Mouse (Mus musculus): ENCODE measurements at regions not wholly inside any gene's neighbourhood (a gene's known extent, or its start where the extent isn't known, plus 50 kb on each side); places are given as distances from the start of the nearest gene placed in this dataset.

- no peaks in the 10 kb centered on the region for H3K9me3 ChIP-seq (ENCODE audit: control insufficient read depth, low read length)
- ATAC-seq = no peak
- WGBS = 3% methylated on average over 10 of the region's 10 CpGs
Measured at GRCm38 (mm10) chr11:85989536-85989935, 103.3 kb downstream of the Tbx4 start.

GRCm38 (mm10) chr11:85989940-85990493 lies 103.8 kb downstream of the Tbx4 start:
- Histone ChIP-seq H3K9ac (replicated peaks; ENCODE audit: low read depth, low read length) (no peak overlapping the region), H3K27ac (ENCODE audit: low read length) (no peak overlapping the region), H3K4me1 (replicated peaks; ENCODE audit: control insufficient read depth, insufficient read depth, low read length) (peaks cover 11% of the 10 kb centered on the region), H3K4me2 (ENCODE audit: low read length) (peak overlapping the region; percentile 39), H3K27me3 (replicated peaks; ENCODE audit: control insufficient read depth, insufficient read depth, low read length) (peaks cover 8% of the 10 kb centered on the region; the same call in 1 of the 2 replicates), H3K9me3 (ENCODE audit: control insufficient read depth, low read length) (no peaks in the 10 kb centered on the region), H3K4me3 (replicated peaks; ENCODE audit: low read length) (peak overlapping the region; percentile 23), H3K36me3 (ENCODE audit: control insufficient read depth, insufficient read depth) (no peaks in the 10 kb centered on the region)
- 9% methylated on average over 12 of the region's 12 CpGs for WGBS
- no peak for ATAC-seq

More at GRCm38 (mm10) chr11:85989536-85989935, 103.3 kb downstream of the Tbx4 start:
- Histone ChIP-seq H3K4me3 (replicated peaks; ENCODE audit: low read length) (peak overlapping the region; percentile 23), H3K4me1 (replicated peaks; ENCODE audit: control insufficient read depth, insufficient read depth, low read length) (peaks cover 10% of the 10 kb centered on the region), H3K4me2 (ENCODE audit: low read length) (peak overlapping the region; percentile 39), H3K27me3 (replicated peaks; ENCODE audit: control insufficient read depth, insufficient read depth, low read length) (peaks cover 6% of the 10 kb centered on the region; the same call in 1 of the 2 replicates), H3K36me3 (ENCODE audit: control insufficient read depth, insufficient read depth) (no peaks in the 10 kb centered on the region), H3K9ac (replicated peaks; ENCODE audit: low read depth, low read length) (no peak overlapping the region), H3K27ac (ENCODE audit: low read length) (no peak overlapping the region)

GRCm38 (mm10) chr11:85995318-85996095 lies 109.3 kb downstream of the Tbx4 start:
- H3K4me2 ChIP-seq (ENCODE audit: low read length) = peak overlapping the region; percentile 51
- no peak overlapping the region for H3K27ac ChIP-seq (ENCODE audit: low read length)
- peak overlapping the region; percentile 38 for H3K4me3 ChIP-seq (replicated peaks; ENCODE audit: low read length)
- H3K4me1 ChIP-seq (replicated peaks; ENCODE audit: control insufficient read depth, insufficient read depth, low read length) = peaks cover 14% of the 10 kb centered on the region
- no peaks in the 10 kb centered on the region for H3K9me3 ChIP-seq (ENCODE audit: control insufficient read depth, low read length)
- peak overlapping the region; percentile 16 for H3K9ac ChIP-seq (replicated peaks; ENCODE audit: low read depth, low read length)
- 21% methylated on average over 29 of the region's 29 CpGs for WGBS
- H3K36me3 ChIP-seq (ENCODE audit: control insufficient read depth, insufficient read depth) = no peaks in the 10 kb centered on the region
- peak; percentile 69 for ATAC-seq
- H3K27me3 ChIP-seq (replicated peaks; ENCODE audit: control insufficient read depth, insufficient read depth, low read length) = 0 out of 2 replicates have a peak, but pooled peaks cover 3% of the 10 kb centered on the region

- H3K27ac ChIP-seq (ENCODE audit: low read length) = no peak overlapping the region
- no peak overlapping the region for H3K4me3 ChIP-seq (replicated peaks; ENCODE audit: low read length)
- no peaks in the 10 kb centered on the region for H3K9me3 ChIP-seq (ENCODE audit: control insufficient read depth, low read length)
- H3K36me3 ChIP-seq (ENCODE audit: control insufficient read depth, insufficient read depth) = no peaks in the 10 kb centered on the region
- 68% methylated on average over 4 of the region's 4 CpGs for WGBS
- H3K4me1 ChIP-seq (replicated peaks; ENCODE audit: control insufficient read depth, insufficient read depth, low read length) = peaks cover 14% of the 10 kb centered on the region
- no peak for ATAC-seq
- H3K27me3 ChIP-seq (replicated peaks; ENCODE audit: control insufficient read depth, insufficient read depth, low read length) = 0 out of 2 replicates have a peak, but pooled peaks cover 3% of the 10 kb centered on the region
- H3K9ac ChIP-seq (replicated peaks; ENCODE audit: low read depth, low read length) = no peak overlapping the region
- no peak overlapping the region for H3K4me2 ChIP-seq (ENCODE audit: low read length)
Measured at GRCm38 (mm10) chr11:85996686-85997085, 110.5 kb downstream of the Tbx4 start.

DNA sequence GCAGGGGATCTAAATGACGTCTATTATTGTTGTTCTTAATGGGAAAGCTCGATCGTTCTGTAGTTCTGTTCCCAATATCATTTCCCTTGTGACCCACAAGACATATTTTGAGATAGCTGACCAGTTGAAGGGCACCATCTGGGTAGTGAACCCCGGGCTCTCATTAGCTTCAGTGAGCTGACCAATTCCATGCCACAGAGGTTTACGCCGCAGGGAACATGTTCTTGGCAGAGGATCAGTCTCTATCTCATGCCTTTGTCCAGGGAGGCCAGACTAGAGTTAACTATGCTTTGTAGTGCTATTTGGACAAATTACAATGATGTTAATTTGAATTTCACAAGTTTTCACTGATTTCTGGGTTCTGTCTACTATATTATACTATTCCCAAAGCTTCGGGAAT lies 117.1 kb downstream of the Tbx4 start:
- H3K4me2 ChIP-seq (ENCODE audit: low read length) = no peak overlapping the region
- H3K9ac ChIP-seq (replicated peaks; ENCODE audit: low read depth, low read length) = no peak overlapping the region
- no peak overlapping the region for H3K27ac ChIP-seq (ENCODE audit: low read length)
- 0 out of 2 replicates have a peak, but pooled peaks have one; percentile 23 for ATAC-seq
- 53% methylated on average over 7 of the region's 7 CpGs for WGBS
- H3K4me1 ChIP-seq (replicated peaks; ENCODE audit: control insufficient read depth, insufficient read depth, low read length) = no peaks in the 10 kb centered on the region
- H3K27me3 ChIP-seq (replicated peaks; ENCODE audit: control insufficient read depth, insufficient read depth, low read length) = 0 out of 2 replicates have a peak, but pooled peaks cover 3% of the 10 kb centered on the region
- H3K9me3 ChIP-seq (ENCODE audit: control insufficient read depth, low read length) = no peaks in the 10 kb centered on the region
- H3K4me3 ChIP-seq (replicated peaks; ENCODE audit: low read length) = no peak overlapping the region
- H3K36me3 ChIP-seq (ENCODE audit: control insufficient read depth, insufficient read depth) = no peaks in the 10 kb centered on the region

DNA sequence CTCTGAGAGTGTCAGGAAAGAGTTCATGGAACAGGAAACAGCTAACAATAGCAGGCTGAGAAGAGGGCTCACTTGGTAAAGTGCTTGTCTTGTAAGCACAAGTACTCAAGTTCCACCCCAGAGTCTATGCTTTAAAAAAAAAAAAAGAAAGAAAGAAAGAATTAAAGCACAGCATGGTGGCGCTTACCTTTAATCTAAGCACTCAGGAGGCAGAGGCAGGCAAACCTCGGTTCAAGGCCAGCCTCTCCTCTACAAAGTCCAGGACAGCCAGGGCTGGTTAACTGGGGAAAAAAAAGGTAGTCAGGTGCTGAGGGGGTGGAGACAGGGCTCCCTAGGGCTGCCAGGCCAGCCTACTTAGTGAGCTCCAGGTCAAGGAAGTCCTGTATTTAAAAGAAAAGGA lies 119.1 kb downstream of the Tbx4 start:
- no peak overlapping the region for H3K27ac ChIP-seq (ENCODE audit: low read length)
- ATAC-seq = no peak
- 0 out of 2 replicates have a peak, but pooled peaks cover 3% of the 10 kb centered on the region for H3K27me3 ChIP-seq (replicated peaks; ENCODE audit: control insufficient read depth, insufficient read depth, low read length)
- no peaks in the 10 kb centered on the region for H3K4me1 ChIP-seq (replicated peaks; ENCODE audit: control insufficient read depth, insufficient read depth, low read length)
- H3K4me3 ChIP-seq (replicated peaks; ENCODE audit: low read length) = no peak overlapping the region
- no peak overlapping the region for H3K9ac ChIP-seq (replicated peaks; ENCODE audit: low read depth, low read length)
- WGBS = 89% methylated on average over 2 of the region's 2 CpGs
- H3K9me3 ChIP-seq (ENCODE audit: control insufficient read depth, low read length) = no peaks in the 10 kb centered on the region
- no peak overlapping the region for H3K4me2 ChIP-seq (ENCODE audit: low read length)
- no peaks in the 10 kb centered on the region for H3K36me3 ChIP-seq (ENCODE audit: control insufficient read depth, insufficient read depth)

DNA sequence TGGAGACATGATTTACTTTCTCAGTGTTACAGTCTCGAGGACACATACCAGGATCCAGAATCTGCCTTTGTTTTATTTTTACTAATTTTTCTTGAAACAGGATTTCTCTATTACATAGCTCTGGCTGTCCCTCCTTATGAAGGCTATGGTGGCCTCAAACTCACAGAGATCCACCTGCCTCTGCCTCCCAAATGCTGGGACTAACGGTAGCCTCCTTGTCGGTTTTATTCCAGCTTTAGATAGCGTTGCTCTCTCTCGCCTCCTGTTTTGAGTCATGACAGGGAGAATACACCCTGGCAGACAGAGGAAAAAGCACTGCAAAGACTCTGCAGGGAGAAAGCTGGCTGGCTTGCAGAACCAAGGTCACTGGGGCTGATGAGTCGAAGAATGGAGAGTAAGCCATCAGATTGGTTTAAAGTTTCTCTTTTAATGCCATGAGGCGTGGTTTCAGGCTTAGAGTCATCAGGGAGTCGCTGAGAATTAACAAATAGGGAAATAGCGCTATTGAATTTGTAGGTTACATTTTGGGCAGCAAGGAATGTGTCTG lies 119.8 kb downstream of the Tbx4 start:
- no peaks in the 10 kb centered on the region for H3K4me1 ChIP-seq (replicated peaks; ENCODE audit: control insufficient read depth, insufficient read depth, low read length)
- H3K9me3 ChIP-seq (ENCODE audit: control insufficient read depth, low read length) = no peaks in the 10 kb centered on the region
- no peaks in the 10 kb centered on the region for H3K36me3 ChIP-seq (ENCODE audit: control insufficient read depth, insufficient read depth)
- H3K4me2 ChIP-seq (ENCODE audit: low read length) = no peak overlapping the region
- ATAC-seq = no peak
- no peak overlapping the region for H3K27ac ChIP-seq (ENCODE audit: low read length)
- no peak overlapping the region for H3K9ac ChIP-seq (replicated peaks; ENCODE audit: low read depth, low read length)
- WGBS = 86% methylated on average over 9 of the region's 9 CpGs
- no peak overlapping the region for H3K4me3 ChIP-seq (replicated peaks; ENCODE audit: low read length)
- 0 out of 2 replicates have a peak, but pooled peaks cover 3% of the 10 kb centered on the region for H3K27me3 ChIP-seq (replicated peaks; ENCODE audit: control insufficient read depth, insufficient read depth, low read length)

GRCm38 (mm10) chr11:86006859-86007258 lies 120.6 kb downstream of the Tbx4 start:
- H3K27ac ChIP-seq (ENCODE audit: low read length) = no peak overlapping the region
- no peaks in the 10 kb centered on the region for H3K36me3 ChIP-seq (ENCODE audit: control insufficient read depth, insufficient read depth)
- H3K4me2 ChIP-seq (ENCODE audit: low read length) = no peak overlapping the region
- H3K4me1 ChIP-seq (replicated peaks; ENCODE audit: control insufficient read depth, insufficient read depth, low read length) = no peaks in the 10 kb centered on the region
- H3K4me3 ChIP-seq (replicated peaks; ENCODE audit: low read length) = no peak overlapping the region
- H3K27me3 ChIP-seq (replicated peaks; ENCODE audit: control insufficient read depth, insufficient read depth, low read length) = 0 out of 2 replicates have a peak, but pooled peaks cover 3% of the 10 kb centered on the region
- H3K9ac ChIP-seq (replicated peaks; ENCODE audit: low read depth, low read length) = no peak overlapping the region
- H3K9me3 ChIP-seq (ENCODE audit: control insufficient read depth, low read length) = no peaks in the 10 kb centered on the region
- ATAC-seq = no peak
- WGBS = 87% methylated on average over 4 of the region's 4 CpGs

Measured in forebrain, embryonic 16.5 days (tissue).